Mouse (Mus musculus) embryonic facial prominence, embryonic 11.5 days (tissue): Measurements from ENCODE around the gene Samd4b. TPM values are rescaled to one million over a fixed set of nuclear protein-coding genes. Genes with fewer than 3 reads are reported as not detected.
A peak's percentile ranks its signal among the peaks of the same experiment; 100 is the strongest.

Experiments used
- ATAC-seq: fragments of 200-750 bp; cut with Nextera tagmentation; replicated peaks from 2 replicates; pipeline ENCODE4 v1.8.0; 2017; ENCODE audit warnings: low read depth; ENCODE audit not compliant: insufficient number of reproducible peaks, low FRiP score, low TSS enrichment
- DNase-seq: peaks from one replicate; pipeline ENCODE4 v3.0.0-alpha.2; 2015; ENCODE audit warnings: low spot score
- H3K27ac ChIP-seq: fragments of 300-500 bp; sonication (generic); replicated peaks from 2 replicates; pipeline ENCODE4 v1.5.1; 2014; ENCODE audit warnings: mild to moderate bottlenecking, low read depth, low read length, control low read depth
- H3K27me3 ChIP-seq: fragments of 300-500 bp; sonication (generic); 2 replicates; pipeline ENCODE4 v1.6.1; 2014; ENCODE audit warnings: mild to moderate bottlenecking, low read length, moderate library complexity, mixed read lengths; ENCODE audit not compliant: control insufficient read depth, insufficient read depth
- H3K36me3 ChIP-seq: fragments of 300-500 bp; sonication (generic); replicated peaks from 2 replicates; pipeline ENCODE4 v1.6.1; 2014; ENCODE audit warnings: low read depth, mild to moderate bottlenecking, low read length, moderate library complexity, mixed read lengths; ENCODE audit not compliant: control insufficient read depth, insufficient read depth
- H3K4me1 ChIP-seq: fragments of 300-500 bp; sonication (generic); 2 replicates; pipeline ENCODE4 v1.6.1; 2014; ENCODE audit warnings: low read length, mixed read lengths; ENCODE audit not compliant: control insufficient read depth, insufficient read depth
- H3K4me2 ChIP-seq: fragments of 300-500 bp; sonication (generic); 2 replicates; pipeline ENCODE4 v1.6.1; 2014; ENCODE audit warnings: low read depth, mild to moderate bottlenecking, control low read depth, low read length, moderate library complexity
- H3K4me3 ChIP-seq: fragments of 300-500 bp; sonication (generic); 2 replicates; pipeline ENCODE4 v1.5.1; 2014; ENCODE audit warnings: low read depth, low read length, control low read depth
- H3K9ac ChIP-seq: fragments of 300-500 bp; sonication (generic); replicated peaks from 2 replicates; pipeline ENCODE4 v1.6.1; 2014; ENCODE audit warnings: mild to moderate bottlenecking, control low read depth, low read length
- H3K9me3 ChIP-seq: fragments of 300-500 bp; sonication (generic); replicated peaks from 2 replicates; pipeline ENCODE4 v1.6.1; 2016; ENCODE audit warnings: mild to moderate bottlenecking, low read length, inconsistent platforms, mixed read lengths; ENCODE audit not compliant: control insufficient read depth
- WGBS: fragments of 180-500 bp; shearing (Covaris S2); extraction: QIAGEN DNeasy Blood & Tissue Kit; methylation state at CpG from one replicate; pipeline ENCODE4 v1.1.7; 2014; 5-methylcytosine and 5-hydroxymethylcytosine counted together
- polyA plus RNA-seq: library from polyadenylated mRNA; unstranded; fragments of >200 nt; fragmentation: Nextera tagmentation; extraction: Ambion mirVana; gene quantifications from 2 replicates; pipeline ENCODE4 v1.2.1, GENCODE M21; 2014

The Samd4b gene
- polyA plus RNA-seq, 1 experiment from 2014 or later, result 29.4 TPM

DNA sequence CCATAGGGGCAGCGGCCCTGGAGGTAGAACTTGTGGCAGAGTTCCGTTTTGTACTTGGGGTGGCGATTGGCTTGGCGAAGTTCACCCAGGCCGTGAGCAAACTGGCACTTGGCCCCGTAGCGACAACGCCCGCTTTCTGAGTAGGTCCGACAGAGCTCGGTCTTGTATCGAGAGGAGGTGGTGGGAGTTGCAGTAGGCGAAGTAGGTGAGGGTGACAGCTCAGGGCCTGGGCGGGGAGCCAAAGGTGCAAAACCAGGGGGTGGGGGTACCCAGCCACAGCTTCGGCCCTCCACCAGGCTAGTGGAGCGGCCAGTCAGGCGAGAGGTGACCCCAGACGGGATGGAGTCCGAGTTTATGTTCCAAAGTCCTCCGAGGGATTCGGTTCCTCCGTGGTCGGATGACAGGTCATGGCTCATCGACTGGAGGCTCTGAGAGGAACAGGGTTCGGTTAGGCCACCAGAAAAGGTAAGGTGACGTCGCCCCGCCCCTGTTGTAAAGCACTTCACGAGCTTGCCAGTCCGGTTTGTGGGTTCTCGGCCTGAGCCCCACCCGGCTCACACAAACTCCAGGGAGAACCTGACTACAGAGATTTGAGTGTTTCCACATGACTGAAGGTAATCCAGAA, 219.8 kb downstream of the Samd4b start:
- peaks cover 25% of the 10 kb centered on the region for H3K4me1 ChIP-seq
- peak overlapping the region; percentile 62 for H3K4me3 ChIP-seq
- 38% methylated on average over 32 of the region's 32 CpGs for WGBS
- no peak for ATAC-seq
- H3K27ac ChIP-seq, result peak overlapping the region; percentile 75
- peak overlapping the region; percentile 72 for H3K9ac ChIP-seq
- H3K4me2 ChIP-seq, result peak overlapping the region; percentile 95
- no peaks in the 10 kb centered on the region for H3K36me3 ChIP-seq
- DNase-seq, result no peak
- H3K27me3 ChIP-seq, result no peaks in the 10 kb centered on the region
- H3K9me3 ChIP-seq, result no peaks in the 10 kb centered on the region

DNA sequence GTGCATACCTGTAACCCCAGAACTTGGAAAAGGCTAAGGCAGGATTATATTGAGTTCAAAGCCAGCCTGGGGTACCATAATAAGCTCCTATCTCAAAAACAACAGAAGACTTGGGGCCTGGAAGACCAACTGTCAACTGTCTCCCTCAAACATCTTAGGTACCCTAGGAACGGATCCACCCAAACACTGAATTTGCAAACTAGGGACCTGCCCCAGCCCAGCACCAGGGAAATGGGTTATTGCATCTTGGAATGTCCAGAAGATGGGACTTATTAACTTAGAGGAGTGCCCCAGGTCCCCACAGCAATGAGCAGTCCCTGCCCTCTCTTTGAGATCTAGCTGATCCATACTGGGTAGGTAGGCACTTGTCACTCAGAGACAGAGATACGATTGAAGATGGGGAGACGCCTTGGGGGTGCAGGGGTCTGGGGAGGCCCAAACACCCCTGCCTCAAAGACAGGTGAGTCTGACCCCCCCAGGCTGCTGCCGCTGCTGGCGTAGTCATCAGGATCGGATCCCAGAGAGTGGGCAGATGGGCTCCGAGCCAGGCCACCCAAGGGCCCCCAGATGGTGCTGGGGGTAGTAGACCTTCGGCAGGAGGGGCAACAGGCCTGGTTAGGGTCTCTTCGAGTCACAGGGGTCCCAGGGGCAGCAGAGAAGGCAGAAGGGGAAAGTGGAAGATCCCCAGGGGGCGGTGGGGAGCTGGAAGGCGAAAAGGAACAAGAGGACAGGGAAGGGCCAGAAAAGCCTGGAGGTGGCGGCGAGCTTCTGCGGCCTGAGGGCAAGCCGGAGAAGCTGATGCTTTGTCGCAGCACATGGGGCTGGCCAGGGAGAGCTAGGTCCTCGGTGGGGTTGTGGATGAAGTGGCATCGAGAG, 220.5 kb downstream of the Samd4b start:
- Histone ChIP-seq H3K4me1 (peaks cover 22% of the 10 kb centered on the region), H3K4me2 (peak overlapping the region; percentile 95), H3K9ac (peak overlapping the region; percentile 72), H3K9me3 (no peaks in the 10 kb centered on the region), H3K27me3 (no peaks in the 10 kb centered on the region), H3K27ac (0 out of 2 replicates have a peak overlapping the region, but pooled peaks have one; percentile 75), H3K36me3 (no peaks in the 10 kb centered on the region), H3K4me3 (peak overlapping the region; percentile 62)
- 71% methylated on average over 18 of the region's 18 CpGs for WGBS
- ATAC-seq (no peak), DNase-seq (no peak)

GRCm38 (mm10) chr7:28376011-28376771, 221.8 kb downstream of the Samd4b start:
- Histone ChIP-seq H3K4me3 (peak overlapping the region; percentile 33), H3K36me3 (no peaks in the 10 kb centered on the region), H3K9ac (peak overlapping the region; percentile 64), H3K27ac (peak overlapping the region; percentile 96), H3K4me2 (peak overlapping the region; percentile 69), H3K4me1 (peaks cover 14% of the 10 kb centered on the region), H3K27me3 (no peaks in the 10 kb centered on the region), H3K9me3 (no peaks in the 10 kb centered on the region)
- 2% methylated on average over 30 of the region's 30 CpGs for WGBS
- no peak for ATAC-seq
- peak; percentile 75 for DNase-seq

- Histone ChIP-seq H3K36me3 (no peaks in the 10 kb centered on the region; the same call in 1 of the 2 replicates), H3K9me3 (no peaks in the 10 kb centered on the region), H3K4me3 (peak overlapping the region; percentile 33), H3K4me2 (peak overlapping the region; percentile 69), H3K27me3 (no peaks in the 10 kb centered on the region), H3K4me1 (peaks cover 11% of the 10 kb centered on the region), H3K27ac (peak overlapping the region; percentile 96), H3K9ac (peak overlapping the region; percentile 76)
- under 1% methylated on average over 36 of the region's 36 CpGs for WGBS
- DNase-seq (peak; percentile 96), ATAC-seq (peak; percentile 49)
Observed at GRCm38 (mm10) chr7:28375176-28375921, 222.6 kb downstream of the Samd4b start.

DNA sequence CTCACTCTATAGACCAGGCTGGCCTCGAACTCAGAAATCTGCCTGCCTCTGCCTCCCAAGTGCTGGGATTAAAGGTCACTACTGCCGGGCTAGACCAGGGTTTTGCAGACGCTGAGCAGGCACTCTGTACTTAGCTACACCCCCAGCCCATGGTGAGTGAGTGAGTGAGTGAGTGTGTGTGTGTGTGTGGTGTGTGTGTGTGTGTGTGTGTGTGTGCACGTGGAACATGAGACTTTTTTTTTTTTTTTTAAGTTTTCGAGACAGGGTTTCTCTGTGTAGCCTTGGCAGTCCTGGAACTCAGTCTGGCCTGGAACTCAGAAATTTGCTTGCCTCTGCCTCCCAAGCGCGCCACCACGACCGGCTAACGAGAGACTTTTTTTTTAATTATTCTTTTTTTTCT, 223.3 kb downstream of the Samd4b start:
- peak overlapping the region; percentile 96 for H3K27ac ChIP-seq
- H3K9me3 ChIP-seq, result no peaks in the 10 kb centered on the region
- no peak for DNase-seq
- H3K4me3 ChIP-seq, result no peak overlapping the region
- peaks cover 14% of the 10 kb centered on the region for H3K4me1 ChIP-seq
- H3K27me3 ChIP-seq, result no peaks in the 10 kb centered on the region
- WGBS, result 74% methylated on average over 10 of the region's 10 CpGs
- H3K36me3 ChIP-seq, result no peaks in the 10 kb centered on the region; the same call in none of the 2 replicates
- peak overlapping the region; percentile 45 for H3K4me2 ChIP-seq
- no peak overlapping the region for H3K9ac ChIP-seq
- no peak for ATAC-seq

GRCm38 (mm10) chr7:28373891-28374495, 224.0 kb downstream of the Samd4b start:
- Histone ChIP-seq H3K4me3 (no peak overlapping the region), H3K27ac (0 out of 2 replicates have a peak overlapping the region, but pooled peaks have one; percentile 22), H3K4me1 (peaks cover 14% of the 10 kb centered on the region), H3K9ac (no peak overlapping the region; the same call in 1 of the 2 replicates), H3K4me2 (no peak overlapping the region), H3K27me3 (no peaks in the 10 kb centered on the region), H3K9me3 (no peaks in the 10 kb centered on the region), H3K36me3 (peaks cover 5% of the 10 kb centered on the region)
- 82% methylated on average over 7 of the region's 7 CpGs for WGBS
- DNase-seq (no peak), ATAC-seq (no peak)

- ATAC-seq, result peak; percentile 0; the same call in 1 of the 2 replicates
- 1% methylated on average over 9 of the region's 9 CpGs for WGBS
- Histone ChIP-seq H3K27me3 (no peaks in the 10 kb centered on the region), H3K36me3 (peaks cover 6% of the 10 kb centered on the region), H3K4me1 (peaks cover 10% of the 10 kb centered on the region), H3K27ac (peak overlapping the region; percentile 53; the same call in 1 of the 2 replicates), H3K9ac (peak overlapping the region; percentile 50; the same call in 1 of the 2 replicates), H3K4me3 (peak overlapping the region; percentile 89), H3K4me2 (peak overlapping the region; percentile 19; the same call in 1 of the 2 replicates), H3K9me3 (no peaks in the 10 kb centered on the region)
- DNase-seq, result peak; percentile 94
Observed at GRCm38 (mm10) chr7:28373131-28373581, 224.8 kb downstream of the Samd4b start.
